Mouse (Mus musculus): ENCODE results near the gene Ank2. TPM values are rescaled to one million over a fixed set of nuclear protein-coding genes. Genes with fewer than 3 reads are reported as not detected.

Ank2 gene
- total and polyA plus RNA-seq, 2 experiments from 2014 or later = 160 to 575 TPM

DNA sequence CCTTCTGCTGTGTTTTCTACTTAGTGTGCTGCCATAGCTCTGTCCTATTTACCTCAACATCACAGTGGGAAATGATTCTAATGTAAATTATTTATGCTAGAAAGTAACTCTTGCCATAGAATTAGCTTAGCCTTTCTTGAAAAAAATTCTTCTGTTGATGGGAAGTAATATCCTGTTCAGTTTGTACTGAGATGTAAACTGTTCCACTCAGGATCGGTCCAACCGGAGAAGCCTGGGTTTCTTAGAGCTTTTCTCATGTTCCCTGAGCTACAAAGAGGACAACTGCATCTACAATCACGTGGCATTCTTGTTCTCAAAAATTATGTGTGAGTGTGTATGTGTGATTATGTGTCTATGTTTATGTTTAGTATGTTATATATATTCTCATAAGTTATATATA lies 30.1 kb upstream of the Ank2 start:
- Histone ChIP-seq H3K4me1 (ENCODE audit: insufficient read depth) (no peaks in the 10 kb centered on the region), H3K4me3 (ENCODE audit: low read depth, low read length) (no peak overlapping the region), H3K27me3 (ENCODE audit: insufficient read depth, low read length) (no peaks in the 10 kb centered on the region), H3K4me2 (ENCODE audit: low read depth) (no peak overlapping the region), H3K36me3 (ENCODE audit: insufficient read depth) (no peaks in the 10 kb centered on the region), H3K27ac (ENCODE audit: low read depth, low read length) (no peak overlapping the region), H3K9me3 (ENCODE audit: low read length) (no peaks in the 10 kb centered on the region), H3K9ac (no peak overlapping the region)
- no peak for TF ChIP-seq CTCF (IDR thresholded peaks at IDR 0.05; ENCODE audit: low read depth)
- no peak for DNase-seq
- 87% methylated on average over 3 of the region's 3 CpGs for whole genome bisulfite sequencing
- ATAC-seq = no peak

DNA sequence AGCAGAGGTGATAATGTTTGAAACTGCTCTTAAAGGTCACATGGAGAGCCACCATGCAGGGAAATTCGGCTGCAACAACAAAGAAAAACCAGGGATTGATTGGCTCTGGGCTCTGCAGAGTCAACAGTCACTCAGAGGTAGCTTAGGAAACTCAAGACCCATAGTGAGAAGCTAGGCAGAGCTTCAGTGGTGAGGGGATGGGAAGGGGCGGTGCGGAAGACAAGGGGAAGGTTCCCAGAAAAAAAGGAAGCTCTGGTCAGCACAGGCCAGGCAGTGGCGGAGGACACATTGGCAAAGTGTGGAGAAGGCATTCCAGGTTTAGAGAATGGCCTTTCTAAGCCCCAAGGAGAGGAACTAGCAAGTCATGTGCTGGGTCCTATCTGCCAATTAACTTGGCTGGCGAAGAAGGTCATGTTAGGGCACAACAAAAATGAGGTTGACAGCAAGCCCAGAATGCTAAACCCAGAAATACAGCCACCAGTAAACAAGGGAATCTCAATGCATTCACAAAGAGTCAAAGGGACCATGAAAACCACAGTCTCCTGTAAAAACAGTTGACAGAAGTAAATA lies 28.4 kb upstream of the Ank2 start:
- no peak overlapping the region for H3K4me2 ChIP-seq (ENCODE audit: low read depth)
- no peaks in the 10 kb centered on the region for H3K9me3 ChIP-seq (ENCODE audit: low read length)
- H3K36me3 ChIP-seq (ENCODE audit: insufficient read depth) = no peaks in the 10 kb centered on the region

DNA sequence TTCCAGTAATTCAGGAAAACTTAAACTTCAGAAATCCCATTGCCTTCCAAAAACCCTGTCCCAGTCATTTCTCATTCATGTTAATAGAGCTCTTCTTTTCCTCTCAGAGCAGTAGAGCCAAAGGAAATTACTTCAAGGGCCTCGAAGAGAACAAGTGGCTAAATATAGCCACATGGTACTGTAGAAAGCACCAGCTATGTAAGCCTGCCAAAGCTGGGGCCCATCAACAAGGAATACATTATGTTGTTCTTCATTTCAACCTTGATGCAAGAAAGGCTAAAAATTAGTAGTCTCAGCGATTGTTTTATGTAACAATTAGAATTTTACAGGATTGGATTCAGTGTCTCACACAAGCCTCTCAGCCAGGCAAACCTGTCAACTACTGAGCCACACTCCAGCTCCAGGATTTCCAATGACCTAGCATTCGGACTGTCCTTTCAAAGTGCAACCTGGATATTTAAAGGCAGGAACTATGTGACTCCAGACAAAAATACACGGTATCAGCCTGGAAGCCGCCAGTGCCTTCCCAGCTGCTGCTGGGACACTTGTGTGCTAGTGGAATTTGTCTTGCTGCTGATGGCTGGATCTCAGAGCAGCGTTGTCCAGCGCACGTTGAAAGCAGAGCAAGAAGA lies 26.2 kb upstream of the Ank2 start:
- Histone ChIP-seq H3K9ac (no peak overlapping the region), H3K4me3 (ENCODE audit: low read depth, low read length) (no peak overlapping the region), H3K27me3 (ENCODE audit: insufficient read depth, low read length) (no peaks in the 10 kb centered on the region), H3K9me3 (ENCODE audit: low read length) (no peaks in the 10 kb centered on the region), H3K4me1 (ENCODE audit: insufficient read depth) (no peaks in the 10 kb centered on the region), H3K27ac (ENCODE audit: low read depth, low read length) (no peak overlapping the region), H3K4me2 (ENCODE audit: low read depth) (no peak overlapping the region), H3K36me3 (ENCODE audit: insufficient read depth) (no peaks in the 10 kb centered on the region)
- no peak for TF ChIP-seq CTCF (IDR thresholded peaks at IDR 0.05; ENCODE audit: low read depth)
- WGBS = 79% methylated on average over 8 of the region's 8 CpGs
- DNase-seq = no peak
- no peak for ATAC-seq

More for the DNA sequence above, 28.4 kb upstream of the Ank2 start:
- Histone ChIP-seq H3K27me3 (ENCODE audit: insufficient read depth, low read length) (no peaks in the 10 kb centered on the region), H3K4me1 (ENCODE audit: insufficient read depth) (no peaks in the 10 kb centered on the region), H3K27ac (ENCODE audit: low read depth, low read length) (no peak overlapping the region), H3K9ac (no peak overlapping the region), H3K4me3 (ENCODE audit: low read depth, low read length) (no peak overlapping the region)
- no peak for TF ChIP-seq CTCF (IDR thresholded peaks at IDR 0.05; ENCODE audit: low read depth)
- WGBS = 66% methylated on average over 5 of the region's 5 CpGs
- DNase-seq = peak; percentile 7
- ATAC-seq = no peak

DNA sequence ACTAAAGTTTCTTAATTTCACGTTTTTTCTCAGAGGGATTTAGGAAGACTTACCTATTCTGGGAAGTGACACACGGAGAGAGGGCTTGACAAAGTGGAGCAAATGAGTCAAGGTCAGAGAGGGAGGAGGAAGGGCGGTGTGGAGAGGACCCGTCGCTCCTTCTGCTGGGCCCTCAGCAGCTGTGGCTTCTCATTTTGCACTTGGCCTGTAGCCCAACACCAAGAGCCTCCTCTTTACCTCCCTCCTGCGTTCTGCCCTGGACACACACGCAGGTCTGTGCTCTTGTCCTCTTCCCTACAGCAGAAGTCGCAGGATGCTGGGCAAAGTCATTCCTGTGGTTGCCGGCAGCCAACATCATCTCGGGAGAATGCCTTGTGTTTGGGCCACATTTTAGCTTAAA lies 22.0 kb upstream of the Ank2 start:
- DNase-seq (no peak), ATAC-seq (no peak)
- H3K4me3 ChIP-seq (ENCODE audit: low read depth, low read length) = no peak overlapping the region
- no peaks in the 10 kb centered on the region for H3K27me3 ChIP-seq (ENCODE audit: insufficient read depth, low read length)
- H3K27ac ChIP-seq (ENCODE audit: low read depth, low read length) = no peak overlapping the region
- H3K9ac ChIP-seq = no peak overlapping the region
- 79% methylated on average over 10 of the region's 10 CpGs for WGBS
- no peak for TF ChIP-seq CTCF (IDR thresholded peaks at IDR 0.05; ENCODE audit: low read depth)
- H3K9me3 ChIP-seq (ENCODE audit: low read length) = no peaks in the 10 kb centered on the region
- H3K4me2 ChIP-seq (ENCODE audit: low read depth) = no peak overlapping the region
- no peaks in the 10 kb centered on the region for H3K4me1 ChIP-seq (ENCODE audit: insufficient read depth)
- no peaks in the 10 kb centered on the region for H3K36me3 ChIP-seq (ENCODE audit: insufficient read depth)

DNA sequence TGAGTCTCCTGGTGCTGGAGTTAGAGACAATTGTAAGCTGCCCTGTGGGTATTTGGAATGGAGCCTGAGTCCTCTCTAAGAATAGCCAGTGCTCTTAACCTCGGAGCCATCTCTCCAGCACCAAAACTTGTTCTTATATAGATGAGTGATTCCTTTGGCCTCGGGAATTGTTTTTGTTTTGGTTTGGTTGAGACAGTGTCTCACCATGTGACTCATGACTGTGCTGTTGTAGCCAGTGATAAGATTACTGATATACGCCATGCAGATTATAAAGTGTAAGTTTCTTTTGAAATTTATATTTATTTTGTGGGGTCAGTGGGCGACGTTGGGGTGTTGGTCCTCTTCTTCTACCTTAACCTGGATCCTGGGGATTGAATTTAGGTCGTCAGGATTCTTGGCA lies 21.1 kb upstream of the Ank2 start:
- Histone ChIP-seq H3K4me2 (ENCODE audit: low read depth) (no peak overlapping the region), H3K36me3 (ENCODE audit: insufficient read depth) (no peaks in the 10 kb centered on the region), H3K9ac (no peak overlapping the region), H3K27ac (ENCODE audit: low read depth, low read length) (no peak overlapping the region), H3K4me1 (ENCODE audit: insufficient read depth) (no peaks in the 10 kb centered on the region), H3K4me3 (ENCODE audit: low read depth, low read length) (no peak overlapping the region), H3K27me3 (ENCODE audit: insufficient read depth, low read length) (no peaks in the 10 kb centered on the region), H3K9me3 (ENCODE audit: low read length) (no peaks in the 10 kb centered on the region)
- 86% methylated on average over 6 of the region's 6 CpGs for WGBS
- no peak for DNase-seq
- ATAC-seq = no peak
- TF ChIP-seq CTCF (IDR thresholded peaks at IDR 0.05; ENCODE audit: low read depth) = no peak

DNA sequence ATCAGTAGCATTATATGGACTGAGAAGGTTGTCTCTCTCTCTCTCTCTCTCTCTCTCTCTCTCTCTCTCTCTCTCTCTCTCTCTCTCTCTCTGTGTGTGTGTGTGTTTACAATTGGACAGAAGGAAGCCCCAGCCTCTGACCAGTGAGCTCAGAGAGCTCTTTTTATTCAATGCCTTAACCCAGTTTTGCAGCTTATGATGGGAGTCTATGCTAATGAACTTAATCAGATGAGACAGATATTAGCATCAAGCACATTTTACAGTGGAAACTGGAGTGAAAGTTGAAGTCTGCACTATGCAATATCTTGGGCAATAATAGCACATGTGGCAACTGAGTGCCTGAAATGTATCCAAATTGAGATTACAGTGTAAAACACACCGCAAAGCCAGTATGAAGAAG lies 16.1 kb upstream of the Ank2 start:
- H3K27me3 ChIP-seq (ENCODE audit: insufficient read depth, low read length) = no peaks in the 10 kb centered on the region
- no peak for TF ChIP-seq CTCF (IDR thresholded peaks at IDR 0.05; ENCODE audit: low read depth)
- ATAC-seq (no peak), DNase-seq (no peak)
- H3K4me3 ChIP-seq (ENCODE audit: low read depth, low read length) = no peak overlapping the region
- no peak overlapping the region for H3K4me2 ChIP-seq (ENCODE audit: low read depth)
- H3K36me3 ChIP-seq (ENCODE audit: insufficient read depth) = no peaks in the 10 kb centered on the region
- WGBS = 74% methylated on average over 1 of the region's 1 CpGs
- H3K9ac ChIP-seq = no peak overlapping the region
- H3K9me3 ChIP-seq (ENCODE audit: low read length) = no peaks in the 10 kb centered on the region
- H3K4me1 ChIP-seq (ENCODE audit: insufficient read depth) = no peaks in the 10 kb centered on the region
- H3K27ac ChIP-seq (ENCODE audit: low read depth, low read length) = no peak overlapping the region

DNA sequence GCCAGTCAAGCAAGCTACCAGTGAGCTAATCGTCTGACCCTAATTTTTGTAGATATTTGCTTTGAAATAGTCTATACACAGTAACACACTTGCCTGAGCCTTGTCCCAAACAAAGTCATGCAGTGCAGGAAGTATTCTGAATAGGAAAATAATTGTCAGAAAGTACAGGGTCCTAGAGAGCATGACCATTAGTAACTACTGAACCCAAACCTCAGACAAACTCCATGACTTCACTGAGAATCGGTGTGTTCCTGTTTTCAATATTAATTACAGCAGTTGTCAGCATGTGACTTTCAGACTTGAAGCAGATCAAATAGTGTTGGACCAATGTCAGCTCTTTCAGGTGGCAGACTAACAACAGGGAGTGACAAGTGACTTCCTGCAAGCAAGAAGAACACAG lies 14.5 kb upstream of the Ank2 start:
- H3K36me3 ChIP-seq (ENCODE audit: insufficient read depth) = no peaks in the 10 kb centered on the region
- no peak overlapping the region for H3K4me2 ChIP-seq (ENCODE audit: low read depth)
- no peaks in the 10 kb centered on the region for H3K27me3 ChIP-seq (ENCODE audit: insufficient read depth, low read length)
- no peak overlapping the region for H3K4me3 ChIP-seq (ENCODE audit: low read depth, low read length)
- H3K4me1 ChIP-seq (ENCODE audit: insufficient read depth) = no peaks in the 10 kb centered on the region
- H3K27ac ChIP-seq (ENCODE audit: low read depth, low read length) = no peak overlapping the region
- no peak for ATAC-seq
- no peaks in the 10 kb centered on the region for H3K9me3 ChIP-seq (ENCODE audit: low read length)
- no peak for TF ChIP-seq CTCF (IDR thresholded peaks at IDR 0.05; ENCODE audit: low read depth)
- H3K9ac ChIP-seq = no peak overlapping the region
- WGBS = 75% methylated on average over 2 of the region's 2 CpGs
- DNase-seq = no peak

Data from forebrain, postnatal 0 days (tissue).